Mouse (Mus musculus) embryonic fibroblast, embryonic 13.5 days (primary cell): ENCODE results near the gene Ppm1h.

Experiments
- CTCF ChIP-seq: IDR thresholded peaks from 2 replicates; pipeline ENCODE4 v1.5.1; 2011; ENCODE audit warnings: mild to moderate bottlenecking, control low read depth, low read length, moderate library complexity, borderline replicate concordance; ENCODE audit not compliant: insufficient read depth
- POLR2A ChIP-seq: IDR thresholded peaks from 2 replicates; pipeline ENCODE4 v1.6.1; 2011; ENCODE audit warnings: low read depth, mild to moderate bottlenecking, control low read depth, low read length, moderate library complexity

DNA sequence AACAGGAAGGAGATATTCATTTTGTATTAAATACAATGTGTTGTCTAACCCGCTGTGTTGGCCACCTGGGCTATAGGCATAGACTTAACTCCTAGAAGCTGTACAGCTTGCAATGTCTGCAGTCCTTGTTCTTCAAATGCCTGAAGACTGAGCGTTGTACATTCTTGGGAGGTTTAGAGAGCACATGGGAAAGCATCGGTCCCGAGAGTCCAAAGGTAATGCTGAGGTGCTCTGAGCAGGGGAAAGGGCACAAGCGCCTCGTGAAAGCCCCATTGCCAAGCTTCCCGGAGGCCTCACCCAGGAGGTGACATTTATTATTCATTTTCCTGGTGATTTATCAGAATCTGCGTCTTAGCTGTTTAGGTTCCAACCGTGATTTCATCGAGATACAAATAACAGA, 261.0 kb downstream of the Ppm1h start:
- no peak for TF ChIP-seq POLR2A
- no peak for TF ChIP-seq CTCF
